Mouse (Mus musculus): ENCODE data around the gene Kif14.

- no peak for TF ChIP-seq CTCF (IDR thresholded peaks at IDR 0.05)
- no peak for TF ChIP-seq POLR2A (IDR thresholded peaks at IDR 0.05; ENCODE audit: insufficient read depth, low read depth, low read length)
- TF ChIP-seq EP300 (IDR thresholded peaks at IDR 0.05; ENCODE audit: insufficient read depth, low read depth, low read length), result no peak
Measured at GRCm38 (mm10) chr1:136558762-136559161, 92.6 kb downstream of the Kif14 start.

All from heart, adult 2 months (tissue).